Mouse (Mus musculus) MN1 (cell line): ENCODE measurements around the gene Tspan2.
A peak's percentile ranks its signal among the peaks of the same experiment; 100 is the strongest.

Source experiments
- DNase-seq: peaks from one replicate; pipeline ENCODE4 v3.0.0-alpha.2; 2016; ENCODE audit warnings: low spot score

The Tspan2 gene

DNA sequence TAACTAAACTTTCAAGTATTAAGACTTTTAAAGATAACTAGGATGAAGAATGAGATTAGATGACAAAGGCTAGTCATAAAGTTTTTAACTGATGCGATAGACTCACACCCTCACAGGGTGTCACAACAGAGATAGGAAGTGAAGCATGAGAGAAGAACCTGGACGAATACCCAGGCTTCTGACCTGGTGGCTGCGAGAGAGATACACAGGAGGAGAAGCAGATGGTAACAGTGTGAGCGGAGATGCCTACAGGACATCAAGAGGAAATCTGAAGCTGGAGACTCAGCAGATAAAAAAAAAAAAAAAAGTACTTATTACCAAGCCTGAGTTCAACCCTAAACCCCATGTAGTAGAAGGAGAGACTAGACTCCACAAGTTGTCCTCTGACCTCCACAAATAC is 38.7 kb downstream of the Tspan2 start:
- DNase-seq = no peak

DNA sequence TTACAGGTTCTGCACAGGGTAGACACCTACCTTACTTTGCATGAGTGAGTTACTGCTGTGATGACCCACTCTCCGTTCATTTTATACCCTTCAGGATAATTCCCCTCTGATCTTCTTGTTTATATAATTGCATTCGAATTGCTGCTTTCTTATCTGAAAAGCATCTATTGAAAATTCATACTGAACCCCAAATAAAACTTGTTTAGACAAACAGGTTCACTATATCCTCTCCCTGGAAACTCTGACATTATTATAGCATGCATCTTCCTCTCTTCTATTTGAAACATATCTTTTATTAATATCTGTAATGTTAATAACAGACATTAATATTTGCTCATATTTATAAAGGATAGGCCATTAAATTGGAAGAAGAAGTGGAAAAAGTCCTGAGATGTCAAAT is 48.3 kb downstream of the Tspan2 start, which contains the start of gene Tshb:
Tshb (minus strand) TSS at position 101 of the 400 bp plus-strand sequence.
- DNase-seq = no peak

- DNase-seq = no peak
Observed at GRCm38 (mm10) chr3:102787369-102787768, 53.0 kb downstream of the Tspan2 start.

GRCm38 (mm10) chr3:102803937-102804336 is 69.6 kb downstream of the Tspan2 start:
- DNase-seq = peak; percentile 75

GRCm38 (mm10) chr3:102842386-102842785 is 108.1 kb downstream of the Tspan2 start:
- DNase-seq = no peak

GRCm38 (mm10) chr3:102848661-102849060 is 114.3 kb downstream of the Tspan2 start:
- no peak for DNase-seq
